Mouse (Mus musculus): ENCODE measurements around the gene Gm4881.
"Not testable (repeated sequence)": the region's sequence is repeated elsewhere in the genome, so short reads cannot be mapped to it uniquely, and the experiment has no call there.

Gene Gm4881

GRCm38 (mm10) chr7:24953966-24954365, 9.7 kb upstream of the Gm4881 start:
- no peak for DNase-seq

DNA sequence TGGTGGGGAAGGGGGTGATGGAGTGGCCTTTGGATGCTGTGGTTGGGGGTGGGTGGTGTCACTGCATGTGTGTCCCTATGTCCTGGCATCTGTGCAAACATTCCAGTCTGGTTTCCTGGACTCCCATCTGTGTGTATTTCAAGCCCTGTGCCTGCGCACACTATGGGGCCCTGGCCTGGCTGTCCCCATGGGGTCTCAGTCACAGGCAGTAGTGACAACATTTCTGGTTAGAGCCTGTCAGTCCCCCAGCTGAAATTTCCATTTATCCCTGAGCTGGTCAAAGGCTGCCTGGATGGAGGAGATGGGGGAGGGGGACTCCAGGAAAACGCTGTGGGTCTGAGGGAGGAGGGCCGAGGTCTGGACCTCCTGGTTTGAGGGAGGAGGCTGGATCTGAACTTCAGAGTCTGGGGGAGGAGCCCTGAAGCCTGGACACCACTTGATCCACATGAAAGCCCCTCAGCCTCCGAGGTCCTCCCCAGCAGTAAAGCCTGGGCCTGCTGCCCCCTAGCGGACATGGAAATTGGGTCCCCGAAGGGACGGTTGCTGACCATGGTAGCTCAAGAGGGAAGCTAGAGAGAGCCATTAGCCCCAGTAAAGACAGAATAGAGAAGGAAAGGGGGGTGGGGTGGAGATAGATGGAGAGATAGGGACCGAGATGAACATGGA, 5.8 kb upstream of the Gm4881 start:
- peak; percentile 64 for DNase-seq

DNA sequence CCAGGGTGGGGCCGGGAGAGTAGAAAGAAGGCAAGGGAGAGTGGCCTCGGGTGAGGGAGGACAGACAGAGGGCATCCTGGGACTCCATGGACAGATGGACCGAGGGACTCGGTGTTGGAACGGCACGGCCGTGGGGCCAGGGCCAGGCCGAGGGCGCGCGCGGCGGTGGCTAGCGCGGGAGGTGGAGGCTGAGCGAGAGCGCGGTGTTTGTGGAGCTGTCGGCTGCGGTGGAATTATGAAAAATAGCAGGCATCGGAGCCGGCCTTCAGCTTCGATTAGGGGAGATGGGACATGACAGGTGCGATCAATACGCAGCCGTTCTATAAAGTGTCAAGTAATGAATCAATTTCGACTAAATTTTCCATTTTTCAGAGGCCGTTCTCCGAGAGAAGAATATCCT, 4.5 kb upstream of the Gm4881 start:
- no peak for DNase-seq

- no peak for DNase-seq
Measured at GRCm38 (mm10) chr7:24947316-24948048, 3.2 kb upstream of the Gm4881 start.

- DNase-seq = no peak
Measured at GRCm38 (mm10) chr7:24943641-24944040, 653 bp downstream of the Gm4881 start.

- no peak for DNase-seq
Measured at GRCm38 (mm10) chr7:24931651-24932050, 12.6 kb downstream of the Gm4881 start.

DNA sequence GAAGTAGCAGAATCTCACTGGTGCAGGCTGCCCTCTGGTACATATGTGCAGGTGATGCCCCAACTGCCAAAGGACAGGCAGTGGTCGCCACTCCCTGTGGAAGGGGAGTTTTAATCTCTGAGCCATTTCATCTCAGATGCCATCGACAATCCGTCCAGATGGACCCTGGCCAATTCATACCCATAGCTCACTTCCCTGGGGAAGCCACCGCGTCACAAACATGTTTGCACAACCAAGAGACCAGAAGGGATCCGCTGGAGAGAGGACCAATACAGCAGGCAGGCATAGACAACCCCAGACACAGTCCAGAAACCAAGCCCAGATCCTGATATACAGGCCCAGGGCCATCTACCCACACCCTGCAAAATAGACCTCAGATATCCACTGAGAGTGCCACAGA, 13.8 kb downstream of the Gm4881 start:
- no peak for DNase-seq

DNA sequence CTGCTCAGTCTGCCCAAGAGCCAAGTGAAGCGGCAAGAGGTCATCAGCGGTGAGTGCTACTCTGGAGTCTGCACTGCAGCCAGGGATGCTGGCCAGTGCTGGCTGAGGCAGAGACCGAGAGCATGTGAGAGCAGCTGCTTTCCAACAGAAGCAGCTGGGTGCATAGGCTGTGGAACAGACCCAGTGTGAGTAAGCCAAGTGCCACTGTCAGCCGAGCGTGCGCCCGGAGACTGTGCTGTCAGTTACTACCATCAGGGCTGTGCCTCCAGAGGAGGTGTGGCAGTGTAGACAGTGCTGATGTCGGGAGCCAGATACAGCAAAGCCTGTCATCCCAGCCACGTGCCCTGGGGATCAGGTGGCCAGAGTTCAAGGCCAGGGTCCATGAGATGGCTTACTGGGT, 24.6 kb downstream of the Gm4881 start:
- no peak for DNase-seq

DNA sequence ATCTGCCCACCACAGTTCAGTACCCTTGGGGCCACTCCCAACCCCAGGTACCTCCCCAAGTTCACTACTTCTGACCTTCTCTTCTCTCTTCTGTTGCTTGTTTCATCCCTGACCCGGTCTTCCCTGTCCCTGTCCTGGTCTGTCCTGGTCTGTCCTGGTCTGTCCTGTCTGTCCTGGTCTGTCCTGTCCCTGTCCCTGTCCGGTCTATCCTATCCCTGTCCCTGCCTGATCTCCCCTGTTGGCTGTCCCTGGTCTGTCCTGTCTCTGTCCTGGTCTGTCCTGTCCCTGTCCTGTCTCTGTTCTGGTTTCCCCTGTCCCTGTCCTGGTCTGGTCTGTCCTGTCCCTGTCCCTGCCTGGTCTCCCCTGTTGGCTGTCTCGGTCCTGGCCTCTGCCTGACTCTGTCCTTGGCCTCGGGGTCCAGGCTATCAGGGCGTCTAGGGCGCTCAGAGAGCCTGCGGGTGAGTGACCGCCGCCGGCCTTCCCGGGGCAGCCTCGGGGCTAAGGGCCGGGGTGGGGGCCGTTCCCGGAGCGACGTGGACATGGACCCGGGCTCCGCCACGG, 25.5 kb downstream of the Gm4881 start:
- no peak for DNase-seq

- DNase-seq = no peak
Measured at GRCm38 (mm10) chr7:24912480-24912879, 31.8 kb downstream of the Gm4881 start.

GRCm38 (mm10) chr7:24907211-24907748, 37.0 kb downstream of the Gm4881 start:
- no peak for DNase-seq

- no peak for DNase-seq
Measured at GRCm38 (mm10) chr7:24906551-24906950, 37.7 kb downstream of the Gm4881 start.

DNA sequence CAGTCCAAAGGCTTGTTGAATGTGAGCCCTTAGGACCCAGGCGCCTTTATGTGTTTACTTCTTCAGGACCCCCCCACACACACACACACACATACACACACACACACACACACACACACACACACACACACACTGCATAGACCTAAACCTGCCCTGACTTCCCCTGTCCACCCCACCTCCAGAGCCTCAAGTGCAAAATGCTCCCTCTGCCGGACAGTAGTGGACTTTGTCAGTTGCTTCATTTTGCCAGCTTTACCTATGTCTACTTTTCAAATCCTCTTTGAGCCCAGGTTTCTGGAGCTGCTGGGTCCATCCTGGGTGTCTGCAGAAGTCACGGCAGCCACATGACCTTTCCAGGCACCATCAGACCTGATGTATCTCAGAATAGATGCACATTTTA, 39.4 kb downstream of the Gm4881 start:
- DNase-seq = peak; percentile 76

DNA sequence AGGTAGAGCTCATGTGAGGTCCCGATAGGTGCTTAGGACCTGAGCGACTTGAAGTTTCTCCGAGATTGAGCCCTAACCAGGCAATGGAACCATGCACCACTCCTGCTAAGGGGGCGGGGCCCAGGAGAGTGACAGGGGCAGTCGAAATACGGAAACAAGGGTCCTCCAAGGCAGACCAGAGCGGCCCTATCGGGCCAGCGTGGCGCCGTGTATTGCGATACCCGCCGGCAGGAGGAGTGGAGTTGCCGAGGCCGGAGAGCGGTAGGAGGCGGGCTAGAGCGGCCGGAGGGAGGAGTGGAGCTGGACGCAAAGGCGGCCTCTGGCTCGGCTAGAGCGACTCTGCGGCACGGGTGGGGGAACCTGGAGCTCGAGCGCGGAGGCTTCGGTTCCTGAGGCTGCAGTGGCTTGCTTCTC, 40.2 kb downstream of the Gm4881 start:
- peak; percentile 98 for DNase-seq

DNA sequence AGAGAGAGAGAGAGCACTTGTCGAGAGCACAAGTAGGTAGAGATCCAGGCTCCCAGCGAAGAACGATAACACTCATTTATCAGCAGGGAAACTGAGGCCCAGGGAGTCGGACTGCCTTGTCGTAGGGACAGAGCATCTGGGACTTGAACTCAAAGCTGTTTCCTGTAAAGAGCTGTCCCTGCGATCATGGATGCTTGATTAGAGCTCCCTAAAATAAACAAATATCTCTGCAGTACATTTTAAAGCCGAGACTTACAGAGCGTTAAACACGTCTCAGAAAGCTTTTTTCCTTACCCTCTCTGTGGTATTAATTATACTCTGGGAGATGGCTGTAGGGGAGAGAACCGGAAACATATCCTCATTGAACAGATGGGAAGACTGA, 40.9 kb downstream of the Gm4881 start:
- no peak for DNase-seq

DNA sequence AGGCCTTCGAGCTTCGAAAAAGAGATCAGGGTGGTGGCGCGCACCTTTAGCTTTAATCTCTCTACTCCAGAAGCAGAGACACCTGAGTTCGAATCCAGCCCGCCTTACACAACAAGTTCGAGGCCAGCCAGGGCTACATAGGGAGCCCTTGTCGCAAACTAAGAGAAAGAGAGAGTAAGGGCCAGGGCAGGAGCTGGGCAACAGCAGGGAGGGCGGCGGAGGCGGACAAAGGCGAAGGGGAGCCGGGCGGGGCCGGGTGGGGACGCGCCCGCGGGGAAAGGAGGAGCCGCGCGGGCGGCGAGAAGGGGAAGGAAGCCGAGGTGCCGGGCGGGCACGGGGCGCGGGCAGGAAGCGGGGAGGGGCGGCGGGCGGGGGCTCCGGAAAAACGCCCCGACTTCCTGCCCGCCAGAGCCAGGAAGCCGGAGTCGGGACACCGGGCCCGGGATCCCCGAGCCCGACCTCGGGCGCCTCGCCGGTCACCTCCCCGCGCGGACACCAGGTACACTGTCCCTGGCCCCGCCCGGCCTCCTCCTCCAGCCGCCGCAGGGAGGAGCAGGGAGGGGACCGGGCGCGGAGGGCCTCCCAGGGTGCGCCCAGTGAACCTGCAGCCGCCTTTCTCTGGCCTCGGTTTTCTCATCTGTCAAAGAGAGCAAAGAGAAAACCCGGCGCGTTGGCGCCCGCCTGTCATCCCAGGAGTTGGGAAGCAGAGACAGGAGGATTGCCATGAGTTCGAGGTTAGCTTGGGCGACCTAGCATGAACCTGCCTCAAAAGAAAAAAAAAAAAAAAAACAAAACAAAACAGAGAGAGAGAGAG, 41.5 kb downstream of the Gm4881 start, which contains the start of gene Arhgef1:
Gene Arhgef1 (plus strand): TSS at position 283 of the 814 bp plus-strand sequence.
- peak; percentile 70 for DNase-seq

- no peak for DNase-seq
Measured at GRCm38 (mm10) chr7:24902264-24902629, 42.0 kb downstream of the Gm4881 start.

DNA sequence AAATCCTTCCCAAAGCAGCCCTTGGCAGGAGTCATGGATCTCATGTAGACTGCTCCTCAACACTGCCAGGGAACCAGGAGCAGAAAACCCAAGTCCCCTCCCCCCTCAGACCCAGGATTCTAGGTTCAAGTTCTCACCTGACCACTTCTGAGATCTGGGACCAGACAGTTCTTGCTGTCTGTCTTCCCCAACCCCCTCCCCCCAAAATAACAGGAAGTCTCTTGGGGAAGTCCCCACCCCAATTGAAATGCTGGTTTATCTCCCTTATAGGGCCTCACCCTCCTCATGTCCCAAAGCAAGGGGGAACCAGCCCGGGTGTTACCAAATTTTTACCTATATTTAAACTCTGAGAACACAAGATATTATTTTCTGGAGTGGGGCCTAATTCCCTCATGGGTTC, 42.5 kb downstream of the Gm4881 start:
- DNase-seq = no peak

- no peak for DNase-seq
Measured at GRCm38 (mm10) chr7:24901114-24901513, 43.2 kb downstream of the Gm4881 start.

GRCm38 (mm10) chr7:24897959-24898358, 46.3 kb downstream of the Gm4881 start:
- no peak for DNase-seq

DNA sequence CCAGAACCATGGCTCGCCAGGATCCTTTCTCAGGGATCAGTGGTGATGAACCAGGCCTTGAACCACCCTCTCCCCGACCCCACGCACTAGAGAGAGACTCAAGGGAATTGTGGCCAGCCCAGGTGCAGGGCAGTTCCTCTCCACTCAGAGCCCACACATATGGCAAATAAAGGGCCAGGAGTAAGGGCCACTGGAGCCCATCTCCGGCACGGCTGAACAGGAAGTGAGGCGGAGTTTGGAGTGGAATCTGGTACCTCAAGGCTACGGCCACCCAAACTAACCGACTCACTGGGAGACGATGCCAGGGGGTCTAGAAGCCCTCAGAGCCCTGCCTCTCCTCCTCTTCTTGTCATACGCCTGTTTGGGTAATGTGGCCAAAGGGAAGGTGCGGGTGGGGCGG, 47.1 kb downstream of the Gm4881 start, which contains the start of gene Cd79a:
Gene Cd79a (plus strand): TSS at position 158 of the 400 bp plus-strand sequence.
- no peak for DNase-seq

GRCm38 (mm10) chr7:24896269-24896668, 48.0 kb downstream of the Gm4881 start:
- DNase-seq = no peak

DNA sequence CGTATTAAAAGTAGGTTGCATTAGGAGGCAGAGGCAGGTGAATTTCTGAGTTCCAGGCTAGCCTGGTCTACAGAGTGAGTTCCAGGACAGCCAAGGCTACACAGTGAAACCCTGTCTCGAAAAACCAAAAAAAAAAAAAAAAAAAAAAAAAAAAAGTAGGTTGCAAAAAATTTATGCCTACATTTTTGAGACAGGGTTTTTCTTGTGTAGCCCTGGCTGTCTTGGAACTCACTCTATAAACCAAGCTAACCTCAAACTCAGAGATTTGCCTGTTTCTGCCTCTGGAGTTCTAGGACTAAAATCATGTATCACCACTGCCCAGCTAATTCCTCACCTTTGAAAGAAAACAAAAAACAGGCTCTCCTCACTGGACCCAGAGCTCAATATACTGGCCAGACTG, 48.5 kb downstream of the Gm4881 start:
- not testable (repeated sequence) for DNase-seq

Data from cerebellum, adult 9-11 months (tissue).